Mouse (Mus musculus) adrenal gland, adult 10 weeks (tissue): ENCODE data around the gene Abhd18. TPM values are rescaled to one million over a fixed set of nuclear protein-coding genes. Genes with fewer than 3 reads are reported as not detected.

Experiments
- polyA plus RNA-seq: library from polyadenylated mRNA; stranded (reverse); fragments of 350-450 nt; fragmentation: Illumina TruSeq; extraction: RNeasy Lipid Tissue Mini Kit (QIAGEN cat#74804); gene quantifications from one replicate; pipeline ENCODE4 v1.2.3, GENCODE M21; 2014; ENCODE audit warnings: low read depth, low replicate concordance

Gene Abhd18
- 14.6 TPM for polyA plus RNA-seq

DNA sequence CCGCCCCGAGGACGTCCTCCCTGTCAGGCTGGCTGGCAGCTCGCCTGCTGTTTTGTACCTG lies at the start of gene Abhd18:
Gene Abhd18 (plus strand): TSS at position 14 of the 61 bp plus-strand sequence.

DNA sequence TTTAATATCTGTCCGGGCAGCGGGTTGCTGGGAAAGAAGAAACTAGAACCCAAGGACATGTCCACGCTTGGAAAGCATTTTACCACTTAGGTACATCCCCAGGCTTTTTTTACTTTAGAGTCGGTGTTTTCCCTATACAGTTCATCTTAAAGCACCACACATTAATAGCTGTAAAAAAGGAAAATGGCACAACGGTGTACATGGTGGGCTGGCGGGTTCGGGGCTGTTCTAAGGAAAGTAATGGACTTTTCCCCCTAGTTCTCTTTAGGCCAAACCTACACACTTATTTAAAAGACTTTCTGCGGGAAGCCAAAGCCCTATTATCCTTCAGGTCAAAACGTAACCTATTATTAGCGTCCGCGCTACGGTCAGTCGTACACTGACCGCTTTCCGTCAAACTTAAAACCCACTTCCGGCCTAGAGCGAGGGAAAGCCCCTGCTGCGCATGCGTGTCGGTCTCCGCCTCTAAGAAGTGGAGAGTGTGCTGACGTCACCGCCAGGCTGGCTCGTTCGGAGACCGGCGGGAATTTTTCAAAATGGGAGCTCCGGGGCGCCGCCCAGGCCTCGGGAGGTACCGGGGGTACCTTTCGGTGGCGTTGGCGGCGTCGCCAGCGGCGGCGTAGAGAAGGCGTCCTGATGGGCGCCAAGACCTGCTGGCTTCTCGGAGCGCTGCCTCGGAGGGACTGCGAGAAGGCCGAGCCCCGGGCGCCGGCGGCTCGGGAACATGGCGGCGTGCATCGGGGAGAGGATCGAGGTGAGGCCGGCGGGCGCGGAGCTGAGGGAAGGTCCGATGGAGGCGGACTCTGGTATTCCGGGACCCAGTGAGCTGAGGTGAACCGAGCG lies 47.0 kb upstream of the Abhd18 start, which contains the start of gene Plk4:
Gene Plk4 (plus strand): TSS at position 490 of the 843 bp plus-strand sequence.

DNA sequence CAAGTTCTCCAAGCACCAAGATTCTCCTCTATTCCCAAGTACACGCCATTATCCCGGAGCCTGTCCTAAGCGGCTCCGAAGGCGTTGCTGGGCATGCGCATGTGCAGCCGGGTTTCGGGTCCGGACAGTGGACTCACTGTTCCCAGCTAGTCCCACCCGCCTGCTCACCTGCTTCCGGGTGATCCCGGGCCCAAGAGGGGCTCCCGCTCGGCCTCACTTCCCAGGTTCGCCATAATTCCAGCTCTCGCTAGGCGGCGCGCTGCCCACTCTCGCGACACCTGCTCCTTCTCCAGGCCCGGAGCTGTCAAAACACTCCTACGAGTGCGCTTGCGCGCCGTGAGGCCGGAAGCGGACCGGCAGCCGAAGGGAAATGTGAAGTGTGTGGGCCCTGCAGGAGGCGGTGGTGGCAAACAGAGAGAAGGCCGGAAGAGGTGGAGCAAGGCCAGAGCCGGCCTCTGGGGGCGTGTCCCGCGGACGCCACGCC lies 255 bp upstream of the Abhd18 start, which contains the start of gene Mfsd8:
Gene Mfsd8 (minus strand): TSS at position 414 of the 484 bp plus-strand sequence.

DNA sequence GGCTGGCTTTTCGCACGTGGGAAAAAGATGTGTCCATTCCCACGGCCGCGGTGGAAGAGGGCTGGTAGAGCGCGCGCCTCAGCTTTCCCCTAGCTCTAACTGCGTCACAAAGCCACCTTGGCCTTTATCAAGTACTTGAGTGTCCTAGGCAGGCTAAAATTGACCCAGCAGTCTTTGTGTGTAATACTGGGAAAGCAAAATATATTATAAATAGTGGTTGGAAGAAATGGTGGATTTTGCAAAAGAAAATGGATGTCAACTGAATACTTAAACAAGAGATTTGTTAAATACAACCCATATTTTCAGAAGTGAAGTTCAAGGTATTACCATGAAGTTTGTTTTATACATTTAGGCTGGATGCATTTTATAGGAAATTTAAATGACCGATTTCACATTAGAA lies 55.7 kb downstream of the Abhd18 start, which contains the start of gene 1700034I23Rik:
Gene 1700034I23Rik (minus strand): TSS at position 101 of the 400 bp plus-strand sequence.

DNA sequence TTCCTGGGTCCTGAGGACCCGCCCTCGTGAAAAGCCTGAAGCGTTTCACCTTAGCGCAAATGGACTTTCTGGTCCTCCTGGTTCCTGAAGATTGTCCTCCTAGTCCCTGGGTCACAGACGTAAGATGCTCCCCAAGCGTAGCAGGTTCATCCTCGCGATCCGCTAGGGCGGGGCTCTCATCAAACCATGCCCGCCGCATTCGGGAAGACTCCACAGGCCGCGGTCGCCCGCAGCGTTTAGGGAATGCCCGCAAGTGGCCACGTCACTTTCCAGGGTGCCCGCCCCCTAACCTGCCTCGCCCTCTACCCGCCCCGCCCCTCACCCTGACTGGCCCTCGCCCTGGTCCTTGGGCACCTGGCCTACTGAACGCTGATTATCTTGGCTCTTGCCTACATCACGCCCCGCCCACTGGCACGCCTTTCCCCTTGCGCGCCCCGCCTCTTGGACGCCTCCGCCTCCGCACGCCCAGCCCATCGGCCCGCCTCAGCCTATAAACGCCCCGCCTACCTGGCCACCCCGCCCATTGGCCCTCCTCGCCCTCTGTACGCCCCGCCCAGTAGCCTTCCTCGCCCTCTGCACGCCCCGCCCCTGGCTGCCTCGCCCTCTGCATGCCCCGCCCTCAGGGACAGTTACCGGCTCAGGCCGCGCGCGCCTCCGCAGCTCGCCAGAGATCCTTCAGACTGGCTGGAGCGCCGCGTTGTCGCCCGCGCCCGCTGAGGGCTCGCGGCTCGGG lies 102.6 kb downstream of the Abhd18 start, which contains the start of gene Larp1b:
Gene Larp1b (plus strand): TSS at position 659 of the 733 bp plus-strand sequence.

Other genes starting within 250 kb of the Abhd18 start
- not detected for gene Slc25a31, start 138.1 kb upstream of the Abhd18 start, polyA plus RNA-seq
- gene Hspa4l, start 102.5 kb upstream of the Abhd18 start, polyA plus RNA-seq: 204 TPM
- gene Plk4, start 47.0 kb upstream of the Abhd18 start, polyA plus RNA-seq: 12.1 TPM
- gene Mfsd8, start 84 bp upstream of the Abhd18 start, polyA plus RNA-seq: 51.2 TPM
- gene 1700034I23Rik, start 55.6 kb downstream of the Abhd18 start, polyA plus RNA-seq: not detected
- gene Larp1b, start 102.9 kb downstream of the Abhd18 start, polyA plus RNA-seq: 66.5 TPM
- 112 TPM for gene Pgrmc2, start 236.1 kb downstream of the Abhd18 start, polyA plus RNA-seq